Mouse (Mus musculus): ENCODE measurements around the gene Hipk2. TPM values are rescaled to one million over a fixed set of nuclear protein-coding genes. Genes with fewer than 3 reads are reported as not detected.

The Hipk2 gene
- total RNA-seq (2022): 100 to 1,000 TPM; 143 to 161 (median 151) TPM

- peak; percentile 74 for DNase-seq
Measured at GRCm38 (mm10) chr6:38876071-38876911, at the start of gene Hipk2. Hipk2 (minus strand) TSS chr6:38876165.

GRCm38 (mm10) chr6:38925719-38926118, 49.8 kb upstream of the Hipk2 start:
- no peak for DNase-seq

GRCm38 (mm10) chr6:38923870-38924817, 48.2 kb upstream of the Hipk2 start:
- no peak for DNase-seq

- DNase-seq: no peak
Measured at GRCm38 (mm10) chr6:38923450-38923849, 47.5 kb upstream of the Hipk2 start.

DNA sequence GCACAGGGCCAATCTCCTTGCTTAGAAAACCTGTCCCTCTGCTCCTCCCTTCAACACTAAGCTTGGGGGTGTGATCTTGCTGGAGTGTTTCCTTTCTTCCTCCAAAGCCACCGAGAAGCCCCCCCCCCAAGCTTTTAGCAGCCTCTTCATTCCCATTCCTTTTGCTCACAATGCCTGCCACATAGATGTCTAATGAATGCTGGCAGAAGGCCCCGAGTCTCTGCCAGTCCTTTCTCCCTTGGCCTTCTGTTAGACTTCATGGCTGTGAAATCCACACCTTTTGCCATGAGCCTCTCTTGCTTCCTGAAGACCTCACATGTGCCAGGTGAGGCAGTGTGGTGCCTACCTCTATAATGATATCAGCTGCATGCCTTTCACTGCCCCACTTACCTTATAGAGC, 46.6 kb upstream of the Hipk2 start:
- no peak for DNase-seq

DNA sequence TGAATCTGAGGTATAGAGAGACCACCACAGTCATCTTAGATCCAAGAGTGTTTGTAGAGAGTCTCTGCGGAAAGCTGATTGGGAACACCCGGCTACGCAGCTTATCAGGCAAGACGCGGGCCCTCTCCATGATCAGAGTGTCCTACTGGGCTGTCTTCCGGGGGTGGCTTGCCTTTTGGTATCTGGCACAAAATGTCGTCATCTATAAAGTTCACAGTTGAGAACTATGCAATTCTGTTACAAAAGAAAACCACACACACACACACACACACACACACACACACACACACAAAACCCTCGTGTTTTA, 45.8 kb upstream of the Hipk2 start:
- no peak for DNase-seq

DNA sequence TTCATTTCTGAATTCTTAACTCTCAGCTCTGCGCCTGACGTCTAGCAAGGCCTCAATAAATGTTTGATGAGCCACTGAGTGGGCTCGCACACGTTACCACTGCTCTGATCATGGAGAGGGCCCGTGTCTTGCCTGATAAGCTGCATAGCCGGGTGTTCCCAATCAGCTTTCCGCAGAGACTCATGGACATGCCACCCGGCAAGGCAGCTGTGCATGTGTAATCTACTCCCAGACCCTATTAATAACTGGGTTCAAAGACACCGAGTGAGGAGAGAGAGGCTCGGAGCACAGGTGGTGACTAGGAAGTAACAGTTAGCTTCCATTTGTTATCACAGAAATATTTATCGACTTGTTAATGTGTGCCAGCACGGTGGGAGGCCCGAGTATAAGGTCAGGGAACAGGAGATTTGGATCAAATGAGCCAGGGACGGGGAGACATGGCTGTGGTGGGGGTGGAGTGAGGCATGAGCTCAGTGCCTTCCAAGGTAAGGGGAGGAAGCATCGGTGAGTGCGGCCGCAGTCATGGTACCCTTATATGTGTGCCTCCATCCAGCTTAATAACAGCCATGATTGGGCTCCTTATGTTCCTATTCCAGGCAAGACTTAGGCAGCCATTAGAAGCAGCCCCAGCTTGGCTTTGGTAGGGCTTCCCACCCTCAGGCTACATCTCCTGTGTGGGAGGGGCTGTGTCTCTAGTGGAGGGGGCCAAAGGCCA, 45.3 kb upstream of the Hipk2 start:
- DNase-seq: no peak

DNA sequence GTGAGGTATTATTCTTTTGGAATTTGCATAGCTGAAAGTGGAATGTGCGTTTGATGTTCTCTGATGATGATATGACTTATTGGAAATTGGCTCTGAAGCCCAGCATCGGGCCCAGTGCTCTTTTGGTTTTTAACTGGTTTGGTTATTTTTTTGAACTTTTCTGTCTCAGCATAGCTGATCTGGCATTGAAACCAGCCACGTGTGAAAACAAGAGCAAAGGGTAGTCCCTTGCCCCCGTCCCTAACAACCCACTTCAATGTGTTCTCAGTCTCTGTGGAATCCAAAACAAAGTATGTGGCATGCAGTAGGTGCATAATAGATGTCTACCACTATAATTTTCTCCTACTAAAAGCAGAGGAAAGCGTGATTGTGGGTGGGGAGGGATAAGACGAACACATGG, 44.2 kb upstream of the Hipk2 start:
- no peak for DNase-seq

GRCm38 (mm10) chr6:38919135-38919740, 43.3 kb upstream of the Hipk2 start:
- DNase-seq: no peak

GRCm38 (mm10) chr6:38918728-38919127, 42.8 kb upstream of the Hipk2 start:
- DNase-seq: no peak

DNA sequence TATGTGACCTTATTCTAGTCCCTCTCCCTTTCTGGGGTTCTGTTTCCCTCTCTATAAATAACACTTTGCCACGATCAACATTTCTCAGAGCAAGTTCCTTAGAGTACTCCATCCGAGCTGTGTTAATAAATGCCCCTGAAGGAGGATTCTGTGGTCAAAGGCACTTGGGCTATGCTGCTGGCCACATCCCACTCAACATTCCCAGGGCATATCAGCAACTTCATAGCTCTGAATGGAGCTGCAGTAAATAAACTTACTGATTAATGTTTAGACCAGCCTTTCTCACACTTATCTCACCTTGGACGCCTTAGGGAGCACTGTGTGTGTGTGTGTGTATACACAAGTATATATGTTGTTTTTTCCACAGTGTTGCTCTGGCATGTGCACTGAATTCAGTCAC, 41.5 kb upstream of the Hipk2 start:
- no peak for DNase-seq

GRCm38 (mm10) chr6:38916571-38916970, 40.6 kb upstream of the Hipk2 start:
- DNase-seq: no peak

- no peak for DNase-seq
Measured at GRCm38 (mm10) chr6:38915776-38916175, 39.8 kb upstream of the Hipk2 start.

DNA sequence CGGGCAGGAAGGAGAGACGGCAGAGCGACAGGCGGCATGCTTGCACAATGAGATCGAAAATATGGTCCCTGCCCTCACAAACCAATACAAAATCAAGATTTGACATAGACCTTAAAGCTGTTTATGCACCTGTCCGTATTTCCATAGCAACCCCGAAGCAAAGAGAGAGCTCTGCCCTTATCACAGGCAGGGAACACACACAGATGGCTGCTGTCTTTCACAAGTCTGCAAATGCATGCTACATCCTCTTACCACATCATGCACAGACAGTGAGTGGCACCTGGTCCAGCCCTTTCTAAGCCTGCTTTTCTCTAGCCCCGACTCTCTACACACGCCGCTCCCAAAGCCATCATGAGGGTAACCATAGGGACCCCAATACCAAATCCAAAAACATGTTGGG, 38.2 kb upstream of the Hipk2 start:
- DNase-seq: no peak

DNA sequence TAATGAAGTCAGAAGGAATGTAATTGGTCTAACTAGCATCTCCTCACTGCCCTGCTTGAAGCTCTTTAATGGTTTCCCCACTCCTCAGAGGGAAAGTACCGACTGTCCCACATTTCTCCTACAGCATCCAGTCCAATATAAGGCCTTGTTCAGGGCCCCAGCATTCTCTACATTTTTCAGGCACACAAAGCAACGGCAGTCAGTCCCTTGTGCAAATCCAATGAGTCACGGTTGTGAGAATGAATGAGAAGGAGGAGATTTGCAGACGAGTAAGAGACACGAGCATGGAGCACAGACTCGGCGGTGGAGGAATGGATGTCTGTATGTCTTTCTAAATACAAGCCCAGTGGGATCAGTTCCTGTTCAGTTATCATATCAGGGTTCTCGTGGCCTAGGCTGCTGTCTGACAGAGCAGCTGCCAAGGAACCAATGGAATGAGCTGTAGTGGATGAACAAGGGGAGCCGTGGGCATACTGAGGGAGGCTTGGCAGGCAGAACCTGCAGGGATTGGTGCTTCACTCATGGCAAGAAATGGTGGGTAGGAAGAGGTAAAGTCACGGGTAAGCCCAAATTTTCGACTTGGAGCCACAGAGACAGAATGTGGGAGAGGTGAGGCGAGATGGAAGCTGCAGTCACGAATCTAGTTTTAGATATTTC, 37.5 kb upstream of the Hipk2 start:
- DNase-seq: no peak

DNA sequence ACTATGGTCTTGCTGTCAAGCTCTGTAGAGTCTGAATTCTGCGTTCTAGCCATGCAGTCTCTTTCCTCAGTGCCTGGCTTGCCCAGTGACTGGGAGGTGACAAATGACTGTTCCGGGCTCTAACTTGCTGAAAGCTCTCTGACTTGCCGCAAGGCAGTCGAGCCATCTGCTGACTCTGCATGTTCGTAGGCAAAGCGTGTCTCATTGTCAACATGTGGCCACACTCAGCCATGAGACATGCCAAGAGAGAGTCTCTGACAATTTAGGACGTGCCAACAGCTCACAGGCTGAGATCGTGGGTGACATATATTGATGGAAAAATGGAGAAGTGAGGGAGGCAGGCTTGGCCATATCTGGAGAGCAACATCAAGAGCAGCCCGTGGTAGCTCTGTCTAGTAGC, 36.9 kb upstream of the Hipk2 start:
- DNase-seq: no peak

GRCm38 (mm10) chr6:38912121-38912660, 36.2 kb upstream of the Hipk2 start:
- DNase-seq: no peak

GRCm38 (mm10) chr6:38910828-38911559, 35.0 kb upstream of the Hipk2 start:
- peak; percentile 60 for DNase-seq

DNA sequence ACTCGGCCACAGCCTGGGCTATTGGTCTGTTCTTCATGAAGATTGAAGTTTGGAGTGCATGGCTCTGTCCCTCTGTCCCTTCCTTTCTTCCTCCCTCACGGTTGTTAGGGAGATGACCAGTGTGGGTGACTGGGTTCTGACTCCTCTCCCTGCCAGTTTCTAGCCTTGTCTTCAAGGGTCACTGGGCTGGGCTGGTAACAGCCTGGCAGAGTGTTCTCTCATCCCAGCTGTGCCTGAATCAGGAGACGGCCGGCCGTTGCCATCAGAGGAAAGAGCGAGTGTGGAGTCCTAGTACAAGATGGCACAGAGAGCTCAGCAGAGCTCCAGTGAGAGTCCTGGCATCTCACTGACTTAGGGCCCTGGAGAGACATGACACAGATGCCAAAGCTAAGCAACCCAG, 32.4 kb upstream of the Hipk2 start:
- no peak for DNase-seq

DNA sequence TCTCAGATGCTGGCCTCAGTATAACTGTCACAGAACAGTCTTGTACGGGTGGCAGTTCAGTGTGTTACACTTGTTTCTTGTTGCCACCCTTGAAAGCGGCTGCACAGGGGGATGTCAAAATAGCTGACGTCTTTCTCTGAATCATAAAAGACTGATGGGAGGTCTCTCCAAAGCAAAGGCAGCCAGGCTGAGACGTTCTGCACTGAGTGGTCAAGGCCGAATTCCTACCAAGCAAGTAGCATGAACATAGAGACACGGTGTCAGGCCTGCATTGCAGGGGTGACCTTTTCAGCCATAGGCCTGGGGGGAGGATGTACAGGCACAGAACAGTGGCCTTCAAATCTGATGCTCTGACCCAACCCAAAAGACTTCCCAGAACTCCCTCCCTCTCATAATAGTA, 30.0 kb upstream of the Hipk2 start:
- DNase-seq: peak; percentile 70

Measured in adrenal gland, adult 8-10 months (tissue).